Comparison of ENCODE assay signal across 8 mouse cellular contexts in genomic region chr9:121641235-121641915, GRCm38 (mm10). TPM values are rescaled to one million over a fixed set of nuclear protein-coding genes. Genes with fewer than 3 reads are reported as not detected.
DNase-seq lines count a peak whose midpoint lies in the region; ATAC-seq lines count a peak whose summit lies in the region.

No protein-coding gene starts in this region.

- no peak overlapping the region for H3K27ac ChIP-seq in forebrain, embryonic 16.5 days (ENCODE audit: low read length)
- no peak overlapping the region for H3K27ac ChIP-seq in midbrain, embryonic 11.5 days (ENCODE audit: low read depth, low read length)

- H3K4me1 ChIP-seq in forebrain, embryonic 16.5 days (replicated peaks; ENCODE audit: control insufficient read depth, insufficient read depth, low read length), result peaks cover 20% of the 10 kb centered on the region
- peaks cover 14% of the 10 kb centered on the region for H3K4me1 ChIP-seq in midbrain, embryonic 11.5 days (ENCODE audit: control insufficient read depth, insufficient read depth, low read length)

- peak; percentile 62 for DNase-seq in cerebellum, adult 11-12 months
- no peak for DNase-seq in cerebellum, adult 8-10 months
- peak; percentile 38 for DNase-seq in ES-CJ7 (ENCODE audit: low read depth, low spot score)
- peak; percentile 43 for DNase-seq in kidney, postnatal 10 days
- DNase-seq in midbrain, embryonic 11.5 days (ENCODE audit: low spot score, missing footprints), result no peak
- no peak for DNase-seq in urinary bladder, postnatal 10 days (ENCODE audit: low spot score)
- no peak for DNase-seq in gastrocnemius, postnatal 10 days

- H3K9me3 ChIP-seq in forebrain, embryonic 16.5 days (ENCODE audit: control insufficient read depth, low read length), result no peaks in the 10 kb centered on the region
- H3K9me3 ChIP-seq in midbrain, embryonic 11.5 days (ENCODE audit: control insufficient read depth, low read length), result no peaks in the 10 kb centered on the region

- peak overlapping the region; percentile 58 for H3K4me3 ChIP-seq in forebrain, embryonic 16.5 days (replicated peaks; ENCODE audit: low read length)
- H3K4me3 ChIP-seq in midbrain, embryonic 11.5 days (ENCODE audit: low read depth, low read length), result peak overlapping the region; percentile 39

- H3K9ac ChIP-seq in forebrain, embryonic 16.5 days (replicated peaks; ENCODE audit: low read depth, low read length), result peak overlapping the region; percentile 64
- peak overlapping the region; percentile 18; the same call in 1 of the 2 replicates for H3K9ac ChIP-seq in midbrain, embryonic 11.5 days (ENCODE audit: low read length)

- H3K27me3 ChIP-seq in forebrain, embryonic 16.5 days (replicated peaks; ENCODE audit: control insufficient read depth, insufficient read depth, low read length), result peaks cover 20% of the 10 kb centered on the region
- H3K27me3 ChIP-seq in midbrain, embryonic 11.5 days (ENCODE audit: control insufficient read depth, insufficient read depth, low read length), result peaks cover 42% of the 10 kb centered on the region

- 15% methylated on average over 27 of the region's 27 CpGs for WGBS in forebrain, embryonic 16.5 days
- WGBS in midbrain, embryonic 11.5 days, result 11% methylated on average over 27 of the region's 27 CpGs

- ATAC-seq in forebrain, embryonic 16.5 days, result 0 out of 2 replicates have a peak, but pooled peaks have one; percentile 6
- ATAC-seq in midbrain, embryonic 11.5 days (ENCODE audit: low FRiP score), result peak; percentile 12; the same call in 1 of the 2 replicates

- H3K36me3 ChIP-seq in forebrain, embryonic 16.5 days (ENCODE audit: control insufficient read depth, insufficient read depth), result no peaks in the 10 kb centered on the region
- no peaks in the 10 kb centered on the region for H3K36me3 ChIP-seq in midbrain, embryonic 11.5 days (ENCODE audit: control insufficient read depth, insufficient read depth, low read length)

- H3K4me2 ChIP-seq in forebrain, embryonic 16.5 days (ENCODE audit: low read length), result peak overlapping the region; percentile 90
- peak overlapping the region; percentile 85 for H3K4me2 ChIP-seq in midbrain, embryonic 11.5 days

RNA-seq across cellular contexts. Expression of gene Lyzl4, which starts 0.5 kb away (rescaled TPM):
- not detected in 2 replicates for polyA plus RNA-seq in forebrain, embryonic 16.5 days (2015; fragmentation: Nextera tagmentation; extraction: Ambion mirVana)
- 0.22 TPM in 1 of 2 replicates, not detected in the other for polyA plus RNA-seq in midbrain, embryonic 11.5 days (2014; fragmentation: Nextera tagmentation; extraction: Ambion mirVana)
- under 1 TPM in 1 of 2 experiments, not detected in 1; 0.81 TPM for total RNA-seq in gastrocnemius, postnatal 10 days (2021)

RNA-seq across cellular contexts. Expression of gene Vipr1, which starts 1.1 kb away (rescaled TPM):
- 0.65 and 1.1 TPM in 2 replicates for polyA plus RNA-seq in forebrain, embryonic 16.5 days (2015; fragmentation: Nextera tagmentation; extraction: Ambion mirVana)
- 0.41 and 0.44 TPM in 2 replicates for polyA plus RNA-seq in midbrain, embryonic 11.5 days (2014; fragmentation: Nextera tagmentation; extraction: Ambion mirVana)
- total RNA-seq in gastrocnemius, postnatal 10 days (2021), result under 1 TPM; 0.61 to 0.99 TPM

Comparison
In these comparisons a context has a peak if more than half of its experiments do, and no peak if none do; other contexts are left out.
1. DNase-seq: peak in cerebellum, adult 11-12 months (single experiment), ES-CJ7 (single experiment) and kidney, postnatal 10 days (single experiment); none in cerebellum, adult 8-10 months (single experiment), midbrain, embryonic 11.5 days (single experiment), urinary bladder, postnatal 10 days (single experiment) and gastrocnemius, postnatal 10 days (single experiment).